Mouse (Mus musculus) embryonic facial prominence, embryonic 11.5 days (tissue): ENCODE data around the gene Srl. TPM values are rescaled to one million over a fixed set of nuclear protein-coding genes. Genes with fewer than 3 reads are reported as not detected.
A peak's percentile ranks its signal among the peaks of the same experiment; 100 is the strongest.

ENCODE experiments used
- ATAC-seq: fragments of 200-750 bp; cut with Nextera tagmentation; replicated peaks from 2 replicates; pipeline ENCODE4 v1.8.0; 2017; ENCODE audit warnings: low read depth; ENCODE audit not compliant: insufficient number of reproducible peaks, low FRiP score, low TSS enrichment
- DNase-seq: peaks from one replicate; pipeline ENCODE4 v3.0.0-alpha.2; 2015; ENCODE audit warnings: low spot score
- H3K27ac ChIP-seq: fragments of 300-500 bp; sonication (generic); replicated peaks from 2 replicates; pipeline ENCODE4 v1.5.1; 2014; ENCODE audit warnings: mild to moderate bottlenecking, low read depth, low read length, control low read depth
- H3K27me3 ChIP-seq: fragments of 300-500 bp; sonication (generic); 2 replicates; pipeline ENCODE4 v1.6.1; 2014; ENCODE audit warnings: mild to moderate bottlenecking, low read length, moderate library complexity, mixed read lengths; ENCODE audit not compliant: control insufficient read depth, insufficient read depth
- H3K36me3 ChIP-seq: fragments of 300-500 bp; sonication (generic); replicated peaks from 2 replicates; pipeline ENCODE4 v1.6.1; 2014; ENCODE audit warnings: low read depth, mild to moderate bottlenecking, low read length, moderate library complexity, mixed read lengths; ENCODE audit not compliant: control insufficient read depth, insufficient read depth
- H3K4me1 ChIP-seq: fragments of 300-500 bp; sonication (generic); 2 replicates; pipeline ENCODE4 v1.6.1; 2014; ENCODE audit warnings: low read length, mixed read lengths; ENCODE audit not compliant: control insufficient read depth, insufficient read depth
- H3K4me2 ChIP-seq: fragments of 300-500 bp; sonication (generic); 2 replicates; pipeline ENCODE4 v1.6.1; 2014; ENCODE audit warnings: low read depth, mild to moderate bottlenecking, control low read depth, low read length, moderate library complexity
- H3K4me3 ChIP-seq: fragments of 300-500 bp; sonication (generic); 2 replicates; pipeline ENCODE4 v1.5.1; 2014; ENCODE audit warnings: low read depth, low read length, control low read depth
- H3K9ac ChIP-seq: fragments of 300-500 bp; sonication (generic); replicated peaks from 2 replicates; pipeline ENCODE4 v1.6.1; 2014; ENCODE audit warnings: mild to moderate bottlenecking, control low read depth, low read length
- H3K9me3 ChIP-seq: fragments of 300-500 bp; sonication (generic); replicated peaks from 2 replicates; pipeline ENCODE4 v1.6.1; 2016; ENCODE audit warnings: mild to moderate bottlenecking, low read length, inconsistent platforms, mixed read lengths; ENCODE audit not compliant: control insufficient read depth
- WGBS: fragments of 180-500 bp; shearing (Covaris S2); extraction: QIAGEN DNeasy Blood & Tissue Kit; methylation state at CpG from one replicate; pipeline ENCODE4 v1.1.7; 2014; 5-methylcytosine and 5-hydroxymethylcytosine counted together
- polyA plus RNA-seq: library from polyadenylated mRNA; unstranded; fragments of >200 nt; fragmentation: Nextera tagmentation; extraction: Ambion mirVana; gene quantifications from 2 replicates; pipeline ENCODE4 v1.2.1, GENCODE M21; 2014

Srl gene
- polyA plus RNA-seq, 1 experiment from 2014 or later: 32.7 TPM

GRCm38 (mm10) chr16:4551056-4551455, 9.4 kb upstream of the Srl start:
- 36% methylated on average over 13 of the region's 13 CpGs for WGBS
- ATAC-seq: peak; percentile 30; the same call in 1 of the 2 replicates
- peaks cover 12% of the 10 kb centered on the region for H3K36me3 ChIP-seq

GRCm38 (mm10) chr16:4548953-4549688, 7.5 kb upstream of the Srl start:
- H3K9me3 ChIP-seq: no peaks in the 10 kb centered on the region
- H3K27me3 ChIP-seq: no peaks in the 10 kb centered on the region
- peaks cover 12% of the 10 kb centered on the region for H3K36me3 ChIP-seq
- H3K27ac ChIP-seq: no peak overlapping the region
- DNase-seq (no peak), ATAC-seq (no peak)
- H3K4me1 ChIP-seq: peaks cover 12% of the 10 kb centered on the region
- H3K9ac ChIP-seq: no peak overlapping the region
- WGBS: 94% methylated on average over 18 of the region's 18 CpGs
- H3K4me2 ChIP-seq: no peak overlapping the region
- no peak overlapping the region for H3K4me3 ChIP-seq

More at GRCm38 (mm10) chr16:4551056-4551455, 9.4 kb upstream of the Srl start:
- Histone ChIP-seq H3K4me3 (no peak overlapping the region), H3K4me1 (peaks cover 12% of the 10 kb centered on the region), H3K27me3 (no peaks in the 10 kb centered on the region), H3K4me2 (no peak overlapping the region), H3K9me3 (no peaks in the 10 kb centered on the region), H3K27ac (peak overlapping the region; percentile 41; the same call in 1 of the 2 replicates), H3K9ac (no peak overlapping the region)
- DNase-seq: peak; percentile 84

- Histone ChIP-seq H3K9me3 (no peaks in the 10 kb centered on the region), H3K27ac (no peak overlapping the region), H3K9ac (no peak overlapping the region), H3K4me3 (no peak overlapping the region), H3K36me3 (peaks cover 12% of the 10 kb centered on the region), H3K4me1 (peaks cover 2% of the 10 kb centered on the region), H3K27me3 (no peaks in the 10 kb centered on the region), H3K4me2 (no peak overlapping the region)
- ATAC-seq: no peak
- 89% methylated on average over 5 of the region's 5 CpGs for WGBS
- DNase-seq: no peak
Measured at GRCm38 (mm10) chr16:4547611-4548010, 6.0 kb upstream of the Srl start.

GRCm38 (mm10) chr16:4546838-4547237, 5.2 kb upstream of the Srl start:
- H3K27ac ChIP-seq: no peak overlapping the region
- no peaks in the 10 kb centered on the region for H3K4me1 ChIP-seq
- H3K36me3 ChIP-seq: peaks cover 12% of the 10 kb centered on the region
- no peaks in the 10 kb centered on the region for H3K27me3 ChIP-seq
- ATAC-seq: no peak
- DNase-seq: no peak
- no peak overlapping the region for H3K4me3 ChIP-seq
- no peak overlapping the region for H3K4me2 ChIP-seq
- WGBS: 91% methylated on average over 8 of the region's 8 CpGs
- H3K9ac ChIP-seq: no peak overlapping the region
- H3K9me3 ChIP-seq: no peaks in the 10 kb centered on the region

- H3K9me3 ChIP-seq: no peaks in the 10 kb centered on the region
- no peak for DNase-seq
- H3K27me3 ChIP-seq: no peaks in the 10 kb centered on the region
- H3K4me3 ChIP-seq: no peak overlapping the region
- H3K4me2 ChIP-seq: no peak overlapping the region
- H3K36me3 ChIP-seq: peaks cover 12% of the 10 kb centered on the region
- H3K9ac ChIP-seq: no peak overlapping the region
- H3K27ac ChIP-seq: no peak overlapping the region
- no peaks in the 10 kb centered on the region for H3K4me1 ChIP-seq
- WGBS: 83% methylated on average over 9 of the region's 9 CpGs
- no peak for ATAC-seq
Measured at GRCm38 (mm10) chr16:4544845-4545244, 3.2 kb upstream of the Srl start.

- WGBS: 80% methylated on average over 3 of the region's 3 CpGs
- no peak for ATAC-seq
- H3K36me3 ChIP-seq: peaks cover 4% of the 10 kb centered on the region; the same call in 1 of the 2 replicates
Measured at GRCm38 (mm10) chr16:4543266-4543665, 1.6 kb upstream of the Srl start.

GRCm38 (mm10) chr16:4542236-4542774, 689 bp upstream of the Srl start:
- peaks cover 4% of the 10 kb centered on the region; the same call in 1 of the 2 replicates for H3K36me3 ChIP-seq
- H3K9me3 ChIP-seq: no peaks in the 10 kb centered on the region
- ATAC-seq: no peak
- no peak overlapping the region for H3K27ac ChIP-seq
- DNase-seq: no peak
- peak overlapping the region; percentile 19 for H3K9ac ChIP-seq
- H3K27me3 ChIP-seq: no peaks in the 10 kb centered on the region
- 42% methylated on average over 7 of the region's 7 CpGs for WGBS
- 0 out of 2 replicates have a peak overlapping the region, but pooled peaks have one; percentile 7 for H3K4me3 ChIP-seq
- H3K4me1 ChIP-seq: no peaks in the 10 kb centered on the region
- H3K4me2 ChIP-seq: no peak overlapping the region

More at GRCm38 (mm10) chr16:4543266-4543665, 1.6 kb upstream of the Srl start:
- H3K9me3 ChIP-seq: no peaks in the 10 kb centered on the region
- no peaks in the 10 kb centered on the region for H3K27me3 ChIP-seq
- H3K27ac ChIP-seq: no peak overlapping the region
- no peak for DNase-seq
- H3K9ac ChIP-seq: no peak overlapping the region
- H3K4me3 ChIP-seq: no peak overlapping the region
- H3K4me2 ChIP-seq: no peak overlapping the region
- H3K4me1 ChIP-seq: no peaks in the 10 kb centered on the region

- Histone ChIP-seq H3K36me3 (no peaks in the 10 kb centered on the region), H3K9me3 (no peaks in the 10 kb centered on the region), H3K9ac (no peak overlapping the region), H3K4me3 (peak overlapping the region; percentile 37; the same call in 1 of the 2 replicates), H3K4me1 (no peaks in the 10 kb centered on the region), H3K4me2 (0 out of 2 replicates have a peak overlapping the region, but pooled peaks have one; percentile 14), H3K27me3 (no peaks in the 10 kb centered on the region), H3K27ac (no peak overlapping the region)
- 63% methylated on average over 4 of the region's 4 CpGs for WGBS
- no peak for DNase-seq
- no peak for ATAC-seq
Measured at GRCm38 (mm10) chr16:4541033-4541432, 583 bp downstream of the Srl start.
